Mouse (Mus musculus) limb, embryonic 15.5 days (tissue): Measurements from ENCODE around the gene Tnp2. TPM values are rescaled to one million over a fixed set of nuclear protein-coding genes. Genes with fewer than 3 reads are reported as not detected.
"Not testable (repeated sequence)": the region's sequence is repeated elsewhere in the genome, so short reads cannot be mapped to it uniquely, and the experiment has no call there.

ENCODE experiments used
- ATAC-seq: fragments of 200-750 bp; cut with Nextera tagmentation; 2 replicates; pipeline ENCODE4 v1.8.0; 2017; ENCODE audit warnings: low read depth, moderate TSS enrichment; ENCODE audit not compliant: insufficient number of reproducible peaks, low FRiP score, low TSS enrichment
- H3K27ac ChIP-seq: fragments of 300-500 bp; sonication (generic); 2 replicates; pipeline ENCODE4 v1.5.1; 2015; ENCODE audit warnings: moderate library complexity, mild to moderate bottlenecking, inconsistent platforms
- H3K27me3 ChIP-seq: fragments of 300-500 bp; sonication (generic); 2 replicates; pipeline ENCODE4 v1.6.1; 2015; ENCODE audit warnings: inconsistent platforms
- H3K36me3 ChIP-seq: fragments of 300-500 bp; sonication (generic); 2 replicates; pipeline ENCODE4 v1.6.1; 2015; ENCODE audit warnings: inconsistent platforms
- H3K4me1 ChIP-seq: fragments of 300-500 bp; sonication (generic); 2 replicates; pipeline ENCODE4 v1.6.1; 2015; ENCODE audit warnings: inconsistent platforms
- H3K4me2 ChIP-seq: fragments of 300-500 bp; sonication (generic); 2 replicates; pipeline ENCODE4 v1.6.1; 2015; ENCODE audit warnings: mild to moderate bottlenecking, inconsistent platforms
- H3K4me3 ChIP-seq: fragments of 300-500 bp; sonication (generic); 2 replicates; pipeline ENCODE4 v1.5.1; 2015; ENCODE audit warnings: mild to moderate bottlenecking, inconsistent platforms
- H3K9ac ChIP-seq: fragments of 300-500 bp; sonication (generic); 2 replicates; pipeline ENCODE4 v1.6.1; 2015; ENCODE audit warnings: inconsistent platforms
- H3K9me3 ChIP-seq: fragments of 300-500 bp; sonication (generic); 2 replicates; pipeline ENCODE4 v1.6.1; 2016; ENCODE audit warnings: inconsistent platforms
- WGBS: fragments of 180-500 bp; shearing (Covaris S2); methylation state at CpG from one replicate; pipeline ENCODE4 v1.1.7; 2015; 5-methylcytosine and 5-hydroxymethylcytosine counted together
- polyA plus RNA-seq: library from polyadenylated mRNA; unstranded; fragments of >200 nt; fragmentation: Nextera tagmentation; extraction: Ambion mirVana; gene quantifications from 2 replicates; pipeline ENCODE4 v1.2.1, GENCODE M21; 2015

The Tnp2 gene
- polyA plus RNA-seq, 1 experiment from 2014 or later, result not detected

GRCm38 (mm10) chr16:10819966-10820365 lies 31.5 kb upstream of the Tnp2 start:
- H3K4me2 ChIP-seq, result no peak overlapping the region
- H3K4me3 ChIP-seq, result no peak overlapping the region
- no peaks in the 10 kb centered on the region for H3K36me3 ChIP-seq
- no peaks in the 10 kb centered on the region for H3K27me3 ChIP-seq
- WGBS, result 70% methylated on average over 3 of the region's 3 CpGs
- H3K4me1 ChIP-seq, result peaks cover 7% of the 10 kb centered on the region
- H3K27ac ChIP-seq, result no peak overlapping the region
- H3K9me3 ChIP-seq, result no peaks in the 10 kb centered on the region
- H3K9ac ChIP-seq, result no peak overlapping the region
- ATAC-seq, result no peak

GRCm38 (mm10) chr16:10818579-10819135 lies 30.2 kb upstream of the Tnp2 start:
- H3K36me3 ChIP-seq, result no peaks in the 10 kb centered on the region
- no peak overlapping the region for H3K27ac ChIP-seq
- H3K9me3 ChIP-seq, result no peaks in the 10 kb centered on the region
- H3K4me3 ChIP-seq, result no peak overlapping the region
- H3K4me2 ChIP-seq, result no peak overlapping the region
- H3K4me1 ChIP-seq, result peaks cover 7% of the 10 kb centered on the region
- H3K9ac ChIP-seq, result no peak overlapping the region
- H3K27me3 ChIP-seq, result no peaks in the 10 kb centered on the region
- 67% methylated on average over 4 of the region's 4 CpGs for WGBS
- no peak for ATAC-seq

- Histone ChIP-seq H3K4me2 (no peak overlapping the region), H3K4me1 (no peaks in the 10 kb centered on the region), H3K36me3 (no peaks in the 10 kb centered on the region), H3K27me3 (no peaks in the 10 kb centered on the region), H3K9me3 (no peaks in the 10 kb centered on the region), H3K9ac (no peak overlapping the region), H3K4me3 (no peak overlapping the region), H3K27ac (no peak overlapping the region)
- no peak for ATAC-seq
- 74% methylated on average over 4 of the region's 4 CpGs for WGBS
Measured at GRCm38 (mm10) chr16:10814864-10815263, 26.4 kb upstream of the Tnp2 start.

GRCm38 (mm10) chr16:10813726-10814125 lies 25.3 kb upstream of the Tnp2 start:
- H3K36me3 ChIP-seq, result no peaks in the 10 kb centered on the region
- no peak overlapping the region for H3K9ac ChIP-seq
- H3K4me2 ChIP-seq, result no peak overlapping the region
- no peak for ATAC-seq
- H3K4me1 ChIP-seq, result no peaks in the 10 kb centered on the region
- no peak overlapping the region for H3K4me3 ChIP-seq
- H3K27me3 ChIP-seq, result no peaks in the 10 kb centered on the region
- 79% methylated on average over 4 of the region's 4 CpGs for WGBS
- no peak overlapping the region for H3K27ac ChIP-seq
- H3K9me3 ChIP-seq, result no peaks in the 10 kb centered on the region

- 79% methylated on average over 2 of the region's 2 CpGs for WGBS
- Histone ChIP-seq H3K4me2 (no peak within 1 kb of the TSS), H3K9ac (no peak within 1 kb of the TSS), H3K4me1 (no peaks in the 10 kb centered on the region), H3K36me3 (no peaks in the 10 kb centered on the region), H3K27ac (no peak within 1 kb of the TSS), H3K4me3 (no peak within 1 kb of the TSS), H3K27me3 (no peaks in the 10 kb centered on the region), H3K9me3 (no peaks in the 10 kb centered on the region)
- ATAC-seq, result no peak
Measured at GRCm38 (mm10) chr16:10812865-10813371, 24.5 kb upstream of the Tnp2 start, which contains the start of gene Gm11172. Gene Gm11172, plus strand, starts transcription at chr16:10812915.

- WGBS, result 94% methylated on average over 1 of the region's 1 CpGs
- no peaks in the 10 kb centered on the region for H3K9me3 ChIP-seq
- peaks cover 3% of the 10 kb centered on the region; the same call in 1 of the 2 replicates for H3K4me1 ChIP-seq
- no peak for ATAC-seq
- H3K4me3 ChIP-seq, result no peak overlapping the region
- no peak overlapping the region for H3K27ac ChIP-seq
- H3K9ac ChIP-seq, result no peak overlapping the region
- no peak overlapping the region for H3K4me2 ChIP-seq
- no peaks in the 10 kb centered on the region for H3K36me3 ChIP-seq
- no peaks in the 10 kb centered on the region for H3K27me3 ChIP-seq
Measured at GRCm38 (mm10) chr16:10810376-10810775, 21.9 kb upstream of the Tnp2 start.

- 69% methylated on average over 10 of the region's 10 CpGs for WGBS
- H3K4me2 ChIP-seq, result no peak within 1 kb of the TSS
- no peaks in the 10 kb centered on the region for H3K27me3 ChIP-seq
- no peaks in the 10 kb centered on the region for H3K9me3 ChIP-seq
- H3K9ac ChIP-seq, result no peak within 1 kb of the TSS
- no peaks in the 10 kb centered on the region for H3K36me3 ChIP-seq
- no peak within 1 kb of the TSS for H3K4me3 ChIP-seq
- no peak within 1 kb of the TSS for H3K27ac ChIP-seq
- peaks cover 3% of the 10 kb centered on the region; the same call in 1 of the 2 replicates for H3K4me1 ChIP-seq
- ATAC-seq, result no peak
Measured at GRCm38 (mm10) chr16:10805789-10806527, 17.5 kb upstream of the Tnp2 start, which contains the start of gene Prm1. Gene Prm1, minus strand, starts transcription at chr16:10805839.

- H3K4me3 ChIP-seq, H3K27ac ChIP-seq, H3K4me1 ChIP-seq, H3K27me3 ChIP-seq, H3K9ac ChIP-seq, H3K4me2 ChIP-seq, H3K36me3 ChIP-seq, ATAC-seq, H3K9me3 ChIP-seq: not testable (repeated sequence)
- 77% methylated on average over 3 of the region's 3 CpGs for WGBS
Measured at GRCm38 (mm10) chr16:10802420-10802819, 14.0 kb upstream of the Tnp2 start.

GRCm38 (mm10) chr16:10796034-10796433 lies 7.6 kb upstream of the Tnp2 start, which contains the start of gene Prm2:
Gene Prm2, minus strand, starts transcription at chr16:10796134.
- WGBS, result 80% methylated on average over 6 of the region's 6 CpGs
- Histone ChIP-seq H3K9me3 (no peaks in the 10 kb centered on the region), H3K9ac (no peak within 1 kb of the TSS), H3K27ac (no peak within 1 kb of the TSS), H3K4me3 (no peak within 1 kb of the TSS), H3K36me3 (no peaks in the 10 kb centered on the region), H3K27me3 (peaks cover 21% of the 10 kb centered on the region), H3K4me2 (no peak within 1 kb of the TSS), H3K4me1 (0 out of 2 replicates have a peak, but pooled peaks cover 2% of the 10 kb centered on the region)
- no peak for ATAC-seq

GRCm38 (mm10) chr16:10790702-10791101 lies 2.2 kb upstream of the Tnp2 start, which contains the start of gene Prm3:
Gene Prm3, minus strand, starts transcription at chr16:10790914.
- Histone ChIP-seq H3K36me3 (no peaks in the 10 kb centered on the region), H3K4me2 (no peak within 1 kb of the TSS), H3K4me1 (peaks cover 18% of the 10 kb centered on the region), H3K9ac (no peak within 1 kb of the TSS), H3K4me3 (no peak within 1 kb of the TSS), H3K27ac (no peak within 1 kb of the TSS), H3K27me3 (peaks cover 4% of the 10 kb centered on the region; the same call in 1 of the 2 replicates), H3K9me3 (no peaks in the 10 kb centered on the region)
- ATAC-seq, result no peak
- 73% methylated on average over 9 of the region's 9 CpGs for WGBS

- Histone ChIP-seq H3K9ac (no peak overlapping the region), H3K4me2 (no peak overlapping the region), H3K36me3 (no peaks in the 10 kb centered on the region), H3K9me3 (no peaks in the 10 kb centered on the region), H3K27ac (no peak overlapping the region), H3K4me3 (no peak overlapping the region), H3K4me1 (peaks cover 28% of the 10 kb centered on the region), H3K27me3 (no peaks in the 10 kb centered on the region)
- ATAC-seq, result no peak
- WGBS, result 60% methylated on average over 4 of the region's 4 CpGs
Measured at GRCm38 (mm10) chr16:10788866-10789265, 406 bp upstream of the Tnp2 start.

- H3K9me3 ChIP-seq, result no peaks in the 10 kb centered on the region
- H3K9ac ChIP-seq, result no peak overlapping the region
- peaks cover 41% of the 10 kb centered on the region for H3K4me1 ChIP-seq
- 82% methylated on average over 7 of the region's 7 CpGs for WGBS
- H3K27me3 ChIP-seq, result no peaks in the 10 kb centered on the region
- no peak overlapping the region for H3K4me2 ChIP-seq
- no peak for ATAC-seq
- no peak overlapping the region for H3K4me3 ChIP-seq
- no peaks in the 10 kb centered on the region for H3K36me3 ChIP-seq
- peak overlapping the region; percentile 100 for H3K27ac ChIP-seq
Measured at GRCm38 (mm10) chr16:10787548-10788058, 857 bp downstream of the Tnp2 start.
